Mouse (Mus musculus): ENCODE results near the gene Esyt1. TPM values are rescaled to one million over a fixed set of nuclear protein-coding genes. Genes with fewer than 3 reads are reported as not detected.
A peak's percentile ranks its signal among the peaks of the same experiment; 100 is the strongest.
"Not testable (repeated sequence)": the region's sequence is repeated elsewhere in the genome, so short reads cannot be mapped to it uniquely, and the experiment has no call there.

Esyt1 gene
- polyA plus RNA-seq, 1 experiment from 2014 or later = 11.7 TPM

DNA sequence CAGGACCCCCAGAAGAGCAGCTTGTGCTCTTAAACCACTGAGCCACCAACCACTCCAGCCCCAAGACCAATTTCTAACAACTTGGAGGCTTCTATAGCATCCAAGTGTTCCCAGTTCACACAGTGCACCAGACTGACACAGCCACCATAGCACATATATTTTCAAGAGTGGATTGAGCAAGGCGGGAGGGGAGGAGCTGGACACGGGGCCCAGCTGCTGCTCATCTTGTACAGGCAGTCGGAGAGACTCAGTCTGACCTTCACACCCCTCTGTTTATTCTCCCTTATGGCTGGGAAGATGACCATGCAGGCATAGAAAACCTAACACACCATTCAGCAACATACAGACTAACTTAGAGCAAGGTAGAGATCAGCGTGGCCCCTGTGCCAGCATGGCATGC is 15.8 kb downstream of the Esyt1 start:
- no peaks in the 10 kb centered on the region for H3K9me3 ChIP-seq (ENCODE audit: control insufficient read depth)
- H3K4me2 ChIP-seq (replicated peaks; ENCODE audit: low read depth) = no peak overlapping the region
- H3K4me3 ChIP-seq (ENCODE audit: low read depth, low read length) = no peak overlapping the region
- WGBS = 62% methylated on average over 4 of the region's 4 CpGs
- no peak overlapping the region for H3K9ac ChIP-seq (ENCODE audit: low read depth, low read length)
- no peaks in the 10 kb centered on the region for H3K27me3 ChIP-seq (replicated peaks; ENCODE audit: control insufficient read depth, insufficient read depth, low read length)
- peaks cover 36% of the 10 kb centered on the region for H3K36me3 ChIP-seq (ENCODE audit: control insufficient read depth, insufficient read depth)
- H3K4me1 ChIP-seq (replicated peaks; ENCODE audit: control insufficient read depth, insufficient read depth, low read length) = no peaks in the 10 kb centered on the region; the same call in 1 of the 2 replicates
- no peak for ATAC-seq
- H3K27ac ChIP-seq (ENCODE audit: low read depth, low read length) = peak overlapping the region; percentile 8; the same call in 1 of the 2 replicates
- no peak for TF ChIP-seq CTCF (IDR thresholded peaks at IDR 0.05; ENCODE audit: low read depth)

DNA sequence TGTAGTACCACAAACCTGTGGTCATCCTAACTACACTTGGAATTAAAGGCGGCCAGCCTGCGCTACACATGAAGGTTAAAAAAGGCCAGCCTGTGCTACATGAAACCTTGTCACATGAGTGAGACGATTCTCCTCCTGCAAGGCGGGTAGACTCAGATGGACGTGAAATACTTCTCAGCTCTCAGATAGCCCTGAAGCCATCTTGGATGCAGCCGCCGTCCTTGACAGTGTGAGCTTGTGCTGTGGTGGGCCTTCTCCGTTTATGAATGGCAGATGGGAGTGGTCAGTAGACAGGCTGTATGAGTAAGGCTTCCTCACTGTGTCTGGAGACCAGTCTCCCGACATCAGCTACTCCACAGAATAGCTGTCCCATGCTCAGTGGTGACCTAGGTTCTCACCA is 16.5 kb downstream of the Esyt1 start:
- Histone ChIP-seq H3K9ac (ENCODE audit: low read depth, low read length) (no peak overlapping the region), H3K4me1 (replicated peaks; ENCODE audit: control insufficient read depth, insufficient read depth, low read length) (no peaks in the 10 kb centered on the region; the same call in 1 of the 2 replicates), H3K27me3 (replicated peaks; ENCODE audit: control insufficient read depth, insufficient read depth, low read length) (no peaks in the 10 kb centered on the region), H3K4me2 (replicated peaks; ENCODE audit: low read depth) (no peak overlapping the region), H3K27ac (ENCODE audit: low read depth, low read length) (no peak overlapping the region), H3K9me3 (ENCODE audit: control insufficient read depth) (no peaks in the 10 kb centered on the region), H3K36me3 (ENCODE audit: control insufficient read depth, insufficient read depth) (peaks cover 36% of the 10 kb centered on the region), H3K4me3 (ENCODE audit: low read depth, low read length) (no peak overlapping the region)
- 87% methylated on average over 9 of the region's 9 CpGs for WGBS
- ATAC-seq = no peak
- no peak for TF ChIP-seq CTCF (IDR thresholded peaks at IDR 0.05; ENCODE audit: low read depth)

DNA sequence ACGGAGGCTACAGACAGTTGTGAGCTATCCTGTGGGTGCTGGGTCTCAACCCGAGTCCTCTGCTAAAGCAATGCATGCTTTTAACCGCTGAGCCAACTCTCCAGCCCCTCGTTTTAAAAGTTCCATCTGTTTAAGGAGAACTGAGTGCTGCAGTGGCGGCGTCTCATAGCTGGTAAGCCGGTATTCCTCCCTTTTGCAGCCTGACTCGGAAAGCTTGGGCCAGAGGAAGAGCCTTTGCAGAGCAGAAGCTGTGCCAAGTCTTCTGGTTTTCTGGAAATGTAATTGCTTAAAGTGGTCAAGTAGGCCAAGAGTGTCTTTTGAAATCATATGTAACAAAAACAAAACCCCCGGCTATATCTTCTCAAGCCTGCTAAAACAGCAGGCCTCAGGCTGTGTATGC is 17.4 kb downstream of the Esyt1 start:
- whole genome bisulfite sequencing = 66% methylated on average over 9 of the region's 9 CpGs
- TF ChIP-seq CTCF (IDR thresholded peaks at IDR 0.05; ENCODE audit: low read depth) = no peak
- Histone ChIP-seq H3K9ac (ENCODE audit: low read depth, low read length) (no peak overlapping the region), H3K27me3 (replicated peaks; ENCODE audit: control insufficient read depth, insufficient read depth, low read length) (no peaks in the 10 kb centered on the region), H3K27ac (ENCODE audit: low read depth, low read length) (no peak overlapping the region), H3K4me2 (replicated peaks; ENCODE audit: low read depth) (no peak overlapping the region), H3K4me1 (replicated peaks; ENCODE audit: control insufficient read depth, insufficient read depth, low read length) (no peaks in the 10 kb centered on the region; the same call in 1 of the 2 replicates), H3K36me3 (ENCODE audit: control insufficient read depth, insufficient read depth) (peaks cover 29% of the 10 kb centered on the region), H3K9me3 (ENCODE audit: control insufficient read depth) (no peaks in the 10 kb centered on the region), H3K4me3 (ENCODE audit: low read depth, low read length) (no peak overlapping the region)
- ATAC-seq = no peak

DNA sequence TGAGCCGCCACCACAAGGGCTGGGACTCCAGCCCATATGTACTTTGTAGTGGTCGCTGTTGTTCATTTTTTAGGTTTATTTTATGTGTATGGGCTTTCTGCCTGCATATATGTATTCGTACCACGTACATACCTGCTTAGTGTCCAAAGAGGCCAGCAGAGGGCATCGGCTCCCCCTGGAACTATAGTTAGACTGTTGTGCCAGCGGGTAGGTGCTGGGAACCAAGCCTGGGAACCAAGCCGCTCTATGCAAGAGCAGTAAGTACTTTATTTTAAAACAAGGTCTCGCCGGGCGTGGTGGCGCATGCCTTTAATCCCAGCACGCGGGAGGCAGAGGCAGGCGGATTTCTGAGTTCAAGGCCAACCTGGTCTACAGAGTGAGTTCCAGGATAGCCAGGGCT is 19.7 kb downstream of the Esyt1 start:
- no peak overlapping the region for H3K27ac ChIP-seq (ENCODE audit: low read depth, low read length)
- TF ChIP-seq CTCF (IDR thresholded peaks at IDR 0.05; ENCODE audit: low read depth) = peak; percentile 37
- H3K9ac ChIP-seq (ENCODE audit: low read depth, low read length) = no peak overlapping the region
- no peaks in the 10 kb centered on the region; the same call in 1 of the 2 replicates for H3K4me1 ChIP-seq (replicated peaks; ENCODE audit: control insufficient read depth, insufficient read depth, low read length)
- no peak overlapping the region for H3K4me3 ChIP-seq (ENCODE audit: low read depth, low read length)
- ATAC-seq = no peak
- 98% methylated on average over 14 of the region's 14 CpGs for WGBS
- H3K36me3 ChIP-seq (ENCODE audit: control insufficient read depth, insufficient read depth) = 0 out of 2 replicates have a peak, but pooled peaks cover 8% of the 10 kb centered on the region
- no peak overlapping the region for H3K4me2 ChIP-seq (replicated peaks; ENCODE audit: low read depth)
- H3K9me3 ChIP-seq (ENCODE audit: control insufficient read depth) = no peaks in the 10 kb centered on the region
- no peaks in the 10 kb centered on the region for H3K27me3 ChIP-seq (replicated peaks; ENCODE audit: control insufficient read depth, insufficient read depth, low read length)

DNA sequence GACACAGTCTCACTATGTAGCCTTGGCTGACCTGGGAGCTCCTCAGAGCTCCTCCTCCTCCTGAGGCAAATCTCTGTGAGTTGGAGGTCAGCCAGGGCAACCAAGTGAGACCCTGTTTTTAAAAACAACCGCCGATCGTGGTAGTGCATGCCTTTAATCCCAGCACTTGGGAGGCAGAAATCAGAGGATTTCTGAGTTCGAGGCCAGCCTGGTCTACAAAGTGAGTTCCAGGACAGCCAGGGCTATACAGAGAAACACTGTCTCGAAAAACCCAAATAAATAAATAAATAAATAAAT is 20.4 kb downstream of the Esyt1 start:
- not testable (repeated sequence) for H3K9ac ChIP-seq (ENCODE audit: low read depth, low read length); H3K36me3 ChIP-seq (ENCODE audit: control insufficient read depth, insufficient read depth); ATAC-seq; H3K4me3 ChIP-seq (ENCODE audit: low read depth, low read length); H3K4me2 ChIP-seq (replicated peaks; ENCODE audit: low read depth); H3K27ac ChIP-seq (ENCODE audit: low read depth, low read length); H3K27me3 ChIP-seq (replicated peaks; ENCODE audit: control insufficient read depth, insufficient read depth, low read length); H3K4me1 ChIP-seq (replicated peaks; ENCODE audit: control insufficient read depth, insufficient read depth, low read length); H3K9me3 ChIP-seq (ENCODE audit: control insufficient read depth)
- WGBS = 87% methylated on average over 5 of the region's 5 CpGs

DNA sequence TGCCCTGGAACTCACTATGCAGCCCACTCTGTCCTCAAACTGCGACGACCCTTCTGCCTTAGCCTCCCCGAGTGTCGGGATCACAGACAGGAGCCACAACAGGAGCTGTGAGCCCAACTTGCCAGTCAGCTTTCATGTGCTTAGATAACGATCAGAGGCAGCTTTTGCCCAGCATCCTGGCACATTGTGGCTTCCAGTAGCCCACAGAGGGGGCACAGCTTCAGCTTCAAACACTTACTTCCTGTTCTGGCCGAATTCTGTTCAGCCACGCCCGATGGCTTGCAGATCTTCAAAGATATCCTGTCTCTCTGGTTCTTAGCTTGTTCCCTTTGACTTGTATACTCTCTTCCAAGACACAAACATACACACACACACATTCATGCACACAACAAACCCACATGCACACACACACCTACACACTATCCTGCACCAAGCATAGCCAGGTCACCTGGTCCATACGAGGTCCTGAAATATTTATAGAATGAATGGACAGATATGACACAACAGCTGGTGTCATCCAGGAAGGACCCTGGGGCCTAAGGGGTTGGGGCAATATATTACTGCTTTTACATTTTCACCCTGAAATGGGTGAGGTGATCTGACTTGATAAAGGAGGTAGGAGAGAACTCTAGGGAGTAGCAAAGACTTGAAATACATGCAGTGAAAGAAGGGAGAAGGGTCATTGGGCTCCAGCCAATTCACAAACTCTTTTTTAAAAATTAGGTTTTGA is 20.9 kb downstream of the Esyt1 start:
- ATAC-seq = no peak
- Histone ChIP-seq H3K9ac (ENCODE audit: low read depth, low read length) (no peak overlapping the region), H3K9me3 (ENCODE audit: control insufficient read depth) (no peaks in the 10 kb centered on the region), H3K27me3 (replicated peaks; ENCODE audit: control insufficient read depth, insufficient read depth, low read length) (no peaks in the 10 kb centered on the region), H3K4me1 (replicated peaks; ENCODE audit: control insufficient read depth, insufficient read depth, low read length) (no peaks in the 10 kb centered on the region; the same call in 1 of the 2 replicates), H3K4me2 (replicated peaks; ENCODE audit: low read depth) (no peak overlapping the region), H3K27ac (ENCODE audit: low read depth, low read length) (peak overlapping the region; percentile 3; the same call in 1 of the 2 replicates), H3K36me3 (ENCODE audit: control insufficient read depth, insufficient read depth) (0 out of 2 replicates have a peak, but pooled peaks cover 3% of the 10 kb centered on the region), H3K4me3 (ENCODE audit: low read depth, low read length) (no peak overlapping the region)
- WGBS = 48% methylated on average over 9 of the region's 9 CpGs
- no peak for TF ChIP-seq CTCF (IDR thresholded peaks at IDR 0.05; ENCODE audit: low read depth)
